ENCODE assay signal across 8 mouse cellular contexts in genomic region chr14:99099267-99099966, GRCm38 (mm10). TPM values are rescaled to one million over a fixed set of nuclear protein-coding genes. Genes with fewer than 3 reads are reported as not detected.
DNase-seq lines count a peak whose midpoint lies in the region; ATAC-seq lines count a peak whose summit lies in the region.

TSS of gene Pibf1 (plus strand) at chr14:99099424.
TSS of gene Dis3 (minus strand) at chr14:99099770.

- peak; percentile 99 for DNase-seq in adrenal gland, adult (ENCODE audit: inconsistent age in 2 of 2, low spot score in 1 of 2)
- peak; percentile 98 for DNase-seq in embryo, embryonic 10.5 days (ENCODE audit: low spot score)
- DNase-seq in gastrocnemius, postnatal 14 days: peak; percentile 98
- DNase-seq in left cerebral cortex, postnatal 10 days (ENCODE audit: extremely low spot score in 1 of 2, low spot score in 2 of 2): peak; percentile 98 to 99
- DNase-seq in right cerebral cortex, postnatal 25 days: peak; percentile 99
- DNase-seq in urinary bladder, postnatal 4 days (ENCODE audit: low spot score in 2 of 2): peak; percentile 97 to 99

- intact Hi-C loops in gastrocnemius, postnatal 14 days (cut with DNase I; ENCODE audit: low total_unique reads): no loop called here
- intact Hi-C loops in left cerebral cortex, postnatal 10 days (cut with DNase I): no loop called here

- ATAC-seq in inflammation-experienced regulatory T-cells, adult 6 months: peak; percentile 98
- peak; percentile 98 for ATAC-seq in megakaryocyte-erythroid progenitor cell, adult 5-6 weeks (replicated peaks; ENCODE audit: low FRiP score, low TSS enrichment, poor library complexity, severe bottlenecking)

RNA-seq across cellular contexts. Expression of gene Pibf1, which starts in this region (rescaled TPM):
- 1 to 10 TPM; 7.8 to 8.4 TPM for total RNA-seq in gastrocnemius, postnatal 14 days (2021)
- polyA plus RNA-seq in inflammation-experienced regulatory T-cells, adult 6 months (2017; shearing (Covaris generic)): 10 to 100 TPM; 18.6 to 33.2 (median 31.2) TPM
- 10 to 100 TPM; 11.8 to 13.3 TPM for total RNA-seq in left cerebral cortex, postnatal 10 days (2021)
- 22.5 and 26.2 TPM in 2 replicates for total RNA-seq in megakaryocyte-erythroid progenitor cell, adult 5-6 weeks (2014; fragmentation: Nextera tagmentation)
- total RNA-seq in megakaryocyte-erythroid progenitor cell, adult 5-6 weeks (2017): 41.6 and 57.4 TPM in 2 replicates

RNA-seq across cellular contexts. Expression of gene Dis3, which starts in this region (rescaled TPM):
- 10 to 100 TPM; 11.2 to 13.7 TPM for total RNA-seq in gastrocnemius, postnatal 14 days (2021)
- polyA plus RNA-seq in inflammation-experienced regulatory T-cells, adult 6 months (2017; shearing (Covaris generic)): 1 to 10 TPM; 9.0 to 9.7 (median 9.2) TPM
- total RNA-seq in left cerebral cortex, postnatal 10 days (2021): 10 to 100 TPM; 21.1 to 27.0 TPM
- total RNA-seq in megakaryocyte-erythroid progenitor cell, adult 5-6 weeks (2014; fragmentation: Nextera tagmentation): 62.6 and 63.2 TPM in 2 replicates
- 63.8 and 121 TPM in 2 replicates for total RNA-seq in megakaryocyte-erythroid progenitor cell, adult 5-6 weeks (2017)

Comparison
In these comparisons a context has a peak if more than half of its experiments do, and no peak if none do; other contexts are left out.
1. Peak in every context shown above with its lines: DNase-seq and ATAC-seq.